Mouse (Mus musculus) heart, adult 2 months (tissue): ENCODE measurements around the gene Tns3. TPM values are rescaled to one million over a fixed set of nuclear protein-coding genes. Genes with fewer than 3 reads are reported as not detected.

Experiments used
- DNase-seq, 2 experiments: peaks; one replicate each; pipeline ENCODE4 v3.0.0; 2021
- H3K27ac ChIP-seq: fragments of 200-600 bp; 2 replicates; pipeline ENCODE4 v1.8.1; 2022
- H3K27me3 ChIP-seq: fragments of 200-500 bp; 2 replicates; pipeline ENCODE4 v1.6.1; 2012; ENCODE audit warnings: mild to moderate bottlenecking, low read length, inconsistent platforms, mixed read lengths; ENCODE audit not compliant: control insufficient read depth, insufficient read depth
- H3K36me3 ChIP-seq: fragments of 200-500 bp; 2 replicates; pipeline ENCODE4 v1.6.1; 2012; ENCODE audit warnings: low read length, inconsistent platforms; ENCODE audit not compliant: control insufficient read depth, insufficient read depth
- H3K4me1 ChIP-seq: fragments of 200-500 bp; 2 replicates; pipeline ENCODE4 v1.6.1; 2011; ENCODE audit warnings: low read length; ENCODE audit not compliant: control insufficient read depth, insufficient read depth
- H3K4me3 ChIP-seq: fragments of 200-600 bp; 2 replicates; pipeline ENCODE4 v1.8.1; 2022
- H3K79me2 ChIP-seq: fragments of 200-500 bp; replicated peaks from 2 replicates; pipeline ENCODE4 v1.6.1; 2012; ENCODE audit warnings: mild to moderate bottlenecking, inconsistent platforms, low read length, moderate library complexity, mixed read lengths; ENCODE audit not compliant: control insufficient read depth, insufficient read depth
- H3K9ac ChIP-seq: fragments of 200-500 bp; 2 replicates; pipeline ENCODE4 v1.6.1; 2012; ENCODE audit warnings: low read depth, mild to moderate bottlenecking, control low read depth, inconsistent platforms, low read length, mixed read lengths
- CTCF ChIP-seq: fragments of 200-600 bp; IDR thresholded peaks from 2 replicates; pipeline ENCODE4 v1.8.1; 2022; ENCODE audit warnings: antibody characterized with exemption, mild to moderate bottlenecking, moderate library complexity
- EP300 ChIP-seq: fragments of 200-500 bp; IDR thresholded peaks from 2 replicates; pipeline ENCODE4 v1.6.1; 2011; ENCODE audit warnings: low read depth, low read length, control low read depth; ENCODE audit not compliant: insufficient read depth
- POLR2A ChIP-seq: fragments of 200-500 bp; IDR thresholded peaks from 2 replicates; pipeline ENCODE4 v1.6.1; 2011; ENCODE audit warnings: mild to moderate bottlenecking, low read depth, low read length, control low read depth; ENCODE audit not compliant: insufficient read depth
- WGBS: fragments of 180-500 bp; shearing (Covaris S2); methylation state at CpG from one replicate; pipeline ENCODE4 v1.1.7; 2018; 5-methylcytosine and 5-hydroxymethylcytosine counted together
- intact Hi-C: fragments of 180-260 bp; cut with DNase I; formaldehyde crosslinking; loops from one replicate; pipeline ENCODE4 v1.15.1; 2025
- polyA plus RNA-seq: library from polyadenylated mRNA; depleted of rRNA; stranded (reverse); fragments of >200 nt; gene quantifications from 2 replicates; pipeline ENCODE4 v1.2.3, GENCODE M21; 2012
- total RNA-seq, 2 experiments: library from RNA; stranded (reverse); gene quantifications; 2 replicates each; pipeline ENCODE4 v1.2.3; 2021

The Tns3 gene
- total and polyA plus RNA-seq, 3 experiments, result 14.8 to 23.9 (median 23.1) TPM

DNA sequence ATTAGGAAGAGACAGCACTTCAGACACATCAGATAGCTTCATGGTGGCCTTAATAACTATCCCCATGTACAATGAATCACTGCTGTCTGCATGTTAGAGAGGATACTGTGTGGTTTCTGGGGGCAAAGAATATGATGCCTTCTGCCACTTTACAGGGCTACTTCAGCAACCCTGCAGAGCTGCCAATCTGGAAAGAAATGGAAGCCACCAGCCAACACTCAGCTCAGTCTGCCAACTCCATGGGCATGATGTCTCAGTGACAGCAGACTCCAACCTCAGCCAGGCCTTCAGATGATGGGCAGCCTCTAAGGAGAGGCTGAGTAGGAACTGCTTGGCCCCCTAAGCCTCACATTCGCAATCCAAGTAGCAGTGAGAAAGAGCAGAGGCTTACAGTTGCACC, 61.7 kb downstream of the Tns3 start:
- Histone ChIP-seq H3K27ac (no peak overlapping the region), H3K9ac (no peak overlapping the region), H3K79me2 (no peaks in the 10 kb centered on the region), H3K36me3 (no peaks in the 10 kb centered on the region), H3K27me3 (no peaks in the 10 kb centered on the region), H3K4me3 (no peak overlapping the region), H3K4me1 (0 out of 2 replicates have a peak, but pooled peaks cover 3% of the 10 kb centered on the region)
- intact Hi-C loops, result no loop called here
- peak in 1 of 2 experiments; percentile 37 for DNase-seq
- WGBS, result 86% methylated on average over 1 of the region's 1 CpGs
- TF ChIP-seq POLR2A, result no peak
- no peak for TF ChIP-seq EP300
- TF ChIP-seq CTCF, result no peak

- WGBS, result 73% methylated on average over 7 of the region's 7 CpGs
- H3K27ac ChIP-seq, result no peak overlapping the region
- H3K79me2 ChIP-seq, result no peaks in the 10 kb centered on the region
- TF ChIP-seq POLR2A (no peak), CTCF (no peak), EP300 (no peak)
- no peak for DNase-seq
- H3K4me3 ChIP-seq, result no peak overlapping the region
- H3K4me1 ChIP-seq, result 0 out of 2 replicates have a peak, but pooled peaks cover 3% of the 10 kb centered on the region
- intact Hi-C loops, result no loop called here
- H3K36me3 ChIP-seq, result no peaks in the 10 kb centered on the region
- H3K27me3 ChIP-seq, result no peaks in the 10 kb centered on the region
- H3K9ac ChIP-seq, result no peak overlapping the region
Observed at GRCm38 (mm10) chr11:8601411-8601821, 62.9 kb downstream of the Tns3 start.

GRCm38 (mm10) chr11:8595642-8596041, 68.7 kb downstream of the Tns3 start:
- WGBS, result 92% methylated on average over 5 of the region's 5 CpGs
- Histone ChIP-seq H3K79me2 (no peaks in the 10 kb centered on the region), H3K36me3 (no peaks in the 10 kb centered on the region), H3K4me3 (no peak overlapping the region), H3K4me1 (no peaks in the 10 kb centered on the region; the same call in 1 of the 2 replicates), H3K9ac (no peak overlapping the region), H3K27ac (no peak overlapping the region), H3K27me3 (no peaks in the 10 kb centered on the region)
- no peak for DNase-seq
- no peak for TF ChIP-seq POLR2A
- no peak for TF ChIP-seq EP300
- no peak for TF ChIP-seq CTCF
- intact Hi-C loops, result no loop called here

DNA sequence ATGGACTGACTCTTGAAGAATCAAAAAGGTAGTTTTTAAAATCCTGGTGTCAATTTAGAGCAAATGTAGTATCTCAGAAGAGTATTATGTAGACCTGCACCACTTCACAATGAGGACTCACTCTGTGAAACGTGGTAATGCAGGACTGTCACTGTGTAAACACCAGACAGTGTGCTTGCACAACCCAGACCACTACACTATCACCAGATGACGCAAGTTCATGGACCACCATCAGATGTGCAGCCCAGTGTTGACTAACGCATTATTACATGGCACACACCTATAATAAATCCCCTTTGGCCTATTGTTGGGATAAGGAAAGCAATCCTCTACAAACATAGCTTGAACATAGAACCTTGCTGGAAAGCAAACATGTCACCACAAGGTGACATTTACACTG, 71.2 kb downstream of the Tns3 start:
- H3K9ac ChIP-seq, result no peak overlapping the region
- no peaks in the 10 kb centered on the region for H3K27me3 ChIP-seq
- no peaks in the 10 kb centered on the region for H3K36me3 ChIP-seq
- no peak overlapping the region for H3K4me3 ChIP-seq
- no peak for DNase-seq
- intact Hi-C loops, result loop anchor here (5.0 kb wide), 1 partner anchor 69 kb away; the partner anchor contains the start of gene Tns3
- whole genome bisulfite sequencing, result 91% methylated on average over 3 of the region's 3 CpGs
- no peaks in the 10 kb centered on the region for H3K79me2 ChIP-seq
- H3K4me1 ChIP-seq, result peaks cover 1% of the 10 kb centered on the region; the same call in 1 of the 2 replicates
- H3K27ac ChIP-seq, result no peak overlapping the region
- TF ChIP-seq POLR2A (no peak), CTCF (no peak)

DNA sequence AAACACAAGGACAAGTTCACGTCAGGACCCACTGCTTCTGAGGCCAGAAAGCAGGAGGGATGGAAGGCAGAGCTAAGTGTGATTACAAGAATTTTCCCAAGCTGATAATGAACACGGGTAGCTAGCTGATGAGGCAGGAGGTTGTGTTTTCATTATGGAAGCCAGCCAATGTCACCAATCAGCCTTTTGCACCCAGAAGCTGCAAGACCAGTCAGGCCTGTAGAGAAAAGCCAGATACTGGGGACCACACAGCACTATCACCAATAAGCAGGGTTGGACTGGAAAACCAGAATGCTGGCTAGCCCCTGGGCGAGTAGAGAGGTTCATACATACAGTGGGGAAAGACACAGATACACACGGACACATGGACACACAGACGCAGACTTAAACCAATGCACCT, 73.1 kb downstream of the Tns3 start:
- no peak for DNase-seq
- Histone ChIP-seq H3K27ac (no peak overlapping the region), H3K79me2 (no peaks in the 10 kb centered on the region), H3K9ac (no peak overlapping the region), H3K27me3 (no peaks in the 10 kb centered on the region), H3K4me3 (no peak overlapping the region), H3K4me1 (peaks cover 1% of the 10 kb centered on the region; the same call in 1 of the 2 replicates), H3K36me3 (no peaks in the 10 kb centered on the region)
- WGBS, result 72% methylated on average over 5 of the region's 5 CpGs
- TF ChIP-seq POLR2A (no peak), EP300 (no peak), CTCF (no peak)
- intact Hi-C loops, result loop anchor here (5.0 kb wide), 1 partner anchor 71 kb away; the partner anchor contains the start of gene Tns3

DNA sequence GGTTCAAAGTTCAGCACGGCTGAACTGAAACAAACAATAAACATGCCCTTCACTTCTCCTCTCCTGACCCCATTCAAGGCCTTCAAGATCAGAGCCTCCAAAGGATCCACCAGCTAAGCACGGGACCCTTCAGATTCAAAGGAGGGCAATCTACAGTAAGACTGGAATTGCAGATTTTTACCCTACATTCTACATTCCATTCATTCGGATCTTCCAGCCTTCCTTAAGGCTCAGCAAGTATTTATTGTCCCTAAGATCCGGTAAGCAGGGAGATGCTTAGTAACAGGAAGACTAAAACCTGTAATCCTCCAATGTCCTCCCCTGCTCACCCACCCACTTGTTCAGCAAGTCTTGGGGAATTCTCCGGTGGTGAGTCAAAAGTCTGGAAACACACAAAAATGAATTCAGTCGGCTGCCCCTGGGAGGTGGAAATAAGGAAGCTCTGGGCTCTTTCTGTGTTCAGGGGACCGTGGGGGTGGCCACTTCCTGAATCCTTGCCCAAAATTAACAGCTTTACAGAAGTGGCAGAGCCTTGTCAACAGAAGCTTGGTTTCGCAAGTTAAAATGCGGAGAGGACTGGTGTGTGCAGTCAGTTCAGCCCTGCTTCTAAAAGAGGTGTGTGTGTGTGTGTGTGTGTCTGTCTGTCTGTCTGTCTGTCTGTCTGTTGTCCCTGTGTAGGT, 75.0 kb downstream of the Tns3 start:
- Histone ChIP-seq H3K4me1 (peaks cover 3% of the 10 kb centered on the region), H3K9ac (no peak overlapping the region), H3K27ac (no peak overlapping the region; the same call in 1 of the 2 replicates), H3K79me2 (no peaks in the 10 kb centered on the region), H3K4me3 (no peak overlapping the region), H3K27me3 (no peaks in the 10 kb centered on the region), H3K36me3 (no peaks in the 10 kb centered on the region)
- intact Hi-C loops, result loop anchor here (5.0 kb wide), 1 partner anchor 38 kb away; no protein-coding TSS in a partner anchor
- TF ChIP-seq POLR2A (no peak), CTCF (no peak), EP300 (no peak)
- DNase-seq, result peak in 1 of 2 experiments; percentile 63
- 46% methylated on average over 9 of the region's 9 CpGs for WGBS
